Mouse (Mus musculus): ENCODE measurements around the gene Olfr1294. TPM values are rescaled to one million over a fixed set of nuclear protein-coding genes. Genes with fewer than 3 reads are reported as not detected.

Olfr1294 gene
- polyA plus RNA-seq (2014; fragmentation: Nextera tagmentation; extraction: Ambion mirVana): not detected in 2 replicates

DNA sequence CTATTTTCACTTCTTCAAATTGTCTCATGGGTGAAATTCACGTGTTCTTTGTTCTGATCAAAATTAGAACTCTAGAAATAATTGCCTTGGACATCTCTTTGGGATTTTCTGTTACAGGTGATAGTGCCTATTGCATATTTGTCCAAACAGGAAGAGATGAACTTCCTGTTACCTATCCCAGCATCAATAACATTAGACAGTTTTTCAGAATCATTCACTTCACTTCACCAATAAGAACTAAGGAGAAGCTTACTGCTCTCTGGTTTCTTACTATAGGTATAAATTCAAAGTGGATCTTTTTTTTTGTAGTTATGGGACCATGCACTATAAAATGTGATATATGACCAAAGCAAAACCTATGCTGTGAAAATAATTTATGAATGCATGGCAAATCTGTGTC is at the start of gene Olfr1294:
Gene Olfr1294, minus strand, starts transcription at position 101 of the 400 bp plus-strand sequence.
- 40% methylated on average over 1 of the region's 1 CpGs for WGBS
- no peak for ATAC-seq (ENCODE audit: insufficient number of reproducible peaks, insufficient read depth, low FRiP score, low read depth)

DNA sequence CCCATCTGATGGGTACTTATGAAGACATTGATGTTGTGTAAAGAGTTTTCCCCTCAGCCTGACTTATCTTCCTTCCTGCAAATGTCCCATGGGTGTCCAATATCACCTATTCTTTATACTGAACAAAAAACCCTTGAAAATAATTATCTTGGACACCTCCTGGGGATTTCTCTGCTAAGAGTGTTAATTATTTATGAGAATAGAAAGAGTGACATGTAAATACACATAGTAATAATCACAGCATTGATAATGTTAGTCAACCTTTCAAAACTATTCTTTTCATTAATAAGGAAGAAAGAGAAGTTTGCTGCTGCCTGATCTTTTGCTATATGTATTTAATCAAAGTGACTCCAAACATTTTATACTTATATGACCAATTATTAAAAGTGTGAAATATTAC is 29.5 kb upstream of the Olfr1294 start, which contains the start of gene Olfr1295:
Gene Olfr1295, minus strand, starts transcription at position 101 of the 400 bp plus-strand sequence.
- no peak within 1 kb of the TSS for H3K4me3 ChIP-seq (ENCODE audit: low read depth, low read length)
- ATAC-seq (ENCODE audit: insufficient number of reproducible peaks, insufficient read depth, low FRiP score, low read depth): no peak
- H3K4me1 ChIP-seq (ENCODE audit: control insufficient read depth, insufficient read depth, low read length): no peaks in the 10 kb centered on the region
- no peaks in the 10 kb centered on the region for H3K36me3 ChIP-seq (ENCODE audit: control insufficient read depth, insufficient read depth, low read length)
- no peak within 1 kb of the TSS for H3K27ac ChIP-seq (ENCODE audit: low read length)
- no peak within 1 kb of the TSS for H3K9ac ChIP-seq (replicated peaks; ENCODE audit: low read depth, low read length)
- no peaks in the 10 kb centered on the region for H3K9me3 ChIP-seq (ENCODE audit: control insufficient read depth, low read depth, low read length)
- no peaks in the 10 kb centered on the region for H3K27me3 ChIP-seq (ENCODE audit: control insufficient read depth, insufficient read depth, low read length)
- no peak within 1 kb of the TSS for H3K4me2 ChIP-seq (replicated peaks; ENCODE audit: low read depth, low read length)

More for the DNA sequence above, at the start of gene Olfr1294:
- Histone ChIP-seq H3K9ac (replicated peaks; ENCODE audit: low read depth, low read length) (no peak within 1 kb of the TSS), H3K9me3 (ENCODE audit: control insufficient read depth, low read depth, low read length) (no peaks in the 10 kb centered on the region), H3K27me3 (ENCODE audit: control insufficient read depth, insufficient read depth, low read length) (no peaks in the 10 kb centered on the region), H3K36me3 (ENCODE audit: control insufficient read depth, insufficient read depth, low read length) (no peaks in the 10 kb centered on the region), H3K4me1 (ENCODE audit: control insufficient read depth, insufficient read depth, low read length) (no peaks in the 10 kb centered on the region), H3K4me2 (replicated peaks; ENCODE audit: low read depth, low read length) (no peak within 1 kb of the TSS), H3K4me3 (ENCODE audit: low read depth, low read length) (no peak within 1 kb of the TSS), H3K27ac (ENCODE audit: low read length) (no peak within 1 kb of the TSS)

DNA sequence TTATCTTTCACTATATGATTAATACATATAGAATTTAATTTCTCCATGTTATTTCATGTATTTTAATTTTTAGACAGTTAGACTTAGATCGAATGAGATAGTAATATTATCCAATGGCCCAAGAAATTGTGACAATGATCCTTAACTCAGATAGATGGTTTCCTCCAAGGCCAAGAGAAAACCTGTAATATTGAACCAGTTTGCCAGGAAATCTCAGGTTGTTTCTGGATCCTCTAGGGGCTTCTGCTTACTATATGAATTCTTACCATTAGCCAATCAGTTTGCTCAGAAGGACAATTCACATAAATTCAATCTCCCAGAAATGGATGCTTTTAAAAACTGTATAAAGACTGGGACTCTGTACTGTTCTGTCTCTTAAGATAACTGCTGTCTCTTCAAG is 15.2 kb downstream of the Olfr1294 start, which contains the start of gene Olfr1293-ps:
Gene Olfr1293-ps, plus strand, starts transcription at position 301 of the 400 bp plus-strand sequence.
- no peaks in the 10 kb centered on the region for H3K27me3 ChIP-seq (ENCODE audit: control insufficient read depth, insufficient read depth, low read length)
- no peaks in the 10 kb centered on the region for H3K36me3 ChIP-seq (ENCODE audit: control insufficient read depth, insufficient read depth, low read length)

DNA sequence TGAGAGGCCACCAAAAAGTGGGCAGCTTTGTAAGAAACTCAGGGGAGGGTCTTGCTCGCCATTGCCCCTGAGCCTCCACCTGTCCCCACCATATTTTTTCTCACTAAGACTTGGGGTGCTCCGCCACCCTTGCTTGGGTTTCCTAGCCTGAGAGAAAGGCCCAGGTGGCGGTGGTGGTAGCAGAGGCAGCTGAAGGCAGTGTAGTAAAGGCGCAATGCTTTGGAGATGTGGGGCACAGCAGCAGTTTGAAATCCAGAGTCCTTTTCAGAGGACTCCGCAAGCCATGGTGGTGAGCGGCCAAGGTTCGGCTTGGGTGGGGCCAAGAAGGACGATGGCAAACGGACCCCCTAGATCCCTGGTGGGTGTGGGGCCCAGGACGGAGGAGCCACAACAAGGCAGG is 22.6 kb downstream of the Olfr1294 start:
- H3K36me3 ChIP-seq (ENCODE audit: control insufficient read depth, insufficient read depth, low read length): no peaks in the 10 kb centered on the region
- 88% methylated on average over 10 of the region's 10 CpGs for WGBS
- H3K4me3 ChIP-seq (ENCODE audit: low read depth, low read length): no peak overlapping the region
- no peaks in the 10 kb centered on the region for H3K4me1 ChIP-seq (ENCODE audit: control insufficient read depth, insufficient read depth, low read length)
- no peak overlapping the region for H3K4me2 ChIP-seq (replicated peaks; ENCODE audit: low read depth, low read length)
- no peak overlapping the region for H3K27ac ChIP-seq (ENCODE audit: low read length)
- H3K9me3 ChIP-seq (ENCODE audit: control insufficient read depth, low read depth, low read length): no peaks in the 10 kb centered on the region
- no peak overlapping the region for H3K9ac ChIP-seq (replicated peaks; ENCODE audit: low read depth, low read length)
- H3K27me3 ChIP-seq (ENCODE audit: control insufficient read depth, insufficient read depth, low read length): no peaks in the 10 kb centered on the region
- ATAC-seq (ENCODE audit: insufficient number of reproducible peaks, insufficient read depth, low FRiP score, low read depth): 0 out of 2 replicates have a peak, but pooled peaks have one; percentile 49

More for the DNA sequence above, 15.2 kb downstream of the Olfr1294 start, which contains the start of gene Olfr1293-ps:
- H3K9me3 ChIP-seq (ENCODE audit: control insufficient read depth, low read depth, low read length): no peaks in the 10 kb centered on the region
- no peak within 1 kb of the TSS for H3K4me3 ChIP-seq (ENCODE audit: low read depth, low read length)
- ATAC-seq (ENCODE audit: insufficient number of reproducible peaks, insufficient read depth, low FRiP score, low read depth): no peak
- no peak within 1 kb of the TSS for H3K9ac ChIP-seq (replicated peaks; ENCODE audit: low read depth, low read length)
- no peaks in the 10 kb centered on the region for H3K4me1 ChIP-seq (ENCODE audit: control insufficient read depth, insufficient read depth, low read length)
- 87% methylated on average over 1 of the region's 1 CpGs for WGBS
- H3K27ac ChIP-seq (ENCODE audit: low read length): no peak within 1 kb of the TSS
- H3K4me2 ChIP-seq (replicated peaks; ENCODE audit: low read depth, low read length): no peak within 1 kb of the TSS

DNA sequence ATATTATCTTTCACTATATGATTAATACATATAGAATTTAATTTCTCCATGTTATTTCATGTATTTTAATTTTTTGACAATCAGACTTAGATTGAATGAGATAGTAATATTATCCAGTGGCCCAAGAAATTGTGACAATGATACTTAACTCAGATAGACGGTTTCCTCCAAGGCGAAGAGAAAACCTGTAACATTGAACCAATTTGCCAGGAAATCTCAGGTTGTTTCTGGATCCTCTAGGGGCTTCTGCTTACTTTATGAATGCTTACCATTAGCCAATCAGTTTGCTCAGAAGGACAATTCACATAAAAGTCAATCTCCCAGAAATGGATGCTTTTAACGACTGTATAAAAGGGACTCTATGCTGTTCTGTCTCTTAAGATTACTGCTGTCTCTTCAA is 43.2 kb downstream of the Olfr1294 start, which contains the start of gene Olfr1291-ps1:
Gene Olfr1291-ps1, plus strand, starts transcription at position 301 of the 400 bp plus-strand sequence.
- 89% methylated on average over 3 of the region's 3 CpGs for WGBS

DNA sequence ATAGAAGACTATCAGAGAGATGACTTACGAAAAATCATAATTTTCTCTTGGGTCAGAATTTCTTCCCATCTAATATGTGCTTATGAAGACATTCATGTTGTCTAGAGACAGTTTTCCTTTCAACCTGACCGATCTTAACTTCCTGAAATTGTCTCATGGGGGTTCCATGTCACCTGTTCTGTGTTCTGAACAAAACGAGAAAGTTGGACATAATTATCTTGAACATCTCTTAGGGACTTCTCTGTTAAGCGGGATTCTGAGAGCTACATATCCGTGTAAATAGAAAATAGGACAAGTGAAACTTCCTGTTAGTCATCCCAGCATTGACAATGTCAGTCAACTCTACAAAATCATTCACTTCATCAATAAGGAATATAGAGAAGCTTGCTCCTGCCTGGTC is 46.4 kb downstream of the Olfr1294 start, which contains the start of gene Olfr1290:
Gene Olfr1290, minus strand, starts transcription at position 101 of the 400 bp plus-strand sequence.
- Histone ChIP-seq H3K27me3 (ENCODE audit: control insufficient read depth, insufficient read depth, low read length) (no peaks in the 10 kb centered on the region), H3K4me2 (replicated peaks; ENCODE audit: low read depth, low read length) (no peak within 1 kb of the TSS), H3K9me3 (ENCODE audit: control insufficient read depth, low read depth, low read length) (no peaks in the 10 kb centered on the region), H3K27ac (ENCODE audit: low read length) (no peak within 1 kb of the TSS), H3K4me3 (ENCODE audit: low read depth, low read length) (no peak within 1 kb of the TSS), H3K9ac (replicated peaks; ENCODE audit: low read depth, low read length) (no peak within 1 kb of the TSS), H3K36me3 (ENCODE audit: control insufficient read depth, insufficient read depth, low read length) (no peaks in the 10 kb centered on the region), H3K4me1 (ENCODE audit: control insufficient read depth, insufficient read depth, low read length) (no peaks in the 10 kb centered on the region)
- WGBS: 77% methylated on average over 5 of the region's 5 CpGs
- ATAC-seq (ENCODE audit: insufficient number of reproducible peaks, insufficient read depth, low FRiP score, low read depth): no peak

More for the DNA sequence above, 43.2 kb downstream of the Olfr1294 start, which contains the start of gene Olfr1291-ps1:
- no peaks in the 10 kb centered on the region for H3K27me3 ChIP-seq (ENCODE audit: control insufficient read depth, insufficient read depth, low read length)
- H3K4me1 ChIP-seq (ENCODE audit: control insufficient read depth, insufficient read depth, low read length): no peaks in the 10 kb centered on the region
- H3K27ac ChIP-seq (ENCODE audit: low read length): no peak within 1 kb of the TSS
- no peaks in the 10 kb centered on the region for H3K9me3 ChIP-seq (ENCODE audit: control insufficient read depth, low read depth, low read length)
- ATAC-seq (ENCODE audit: insufficient number of reproducible peaks, insufficient read depth, low FRiP score, low read depth): no peak
- no peak within 1 kb of the TSS for H3K9ac ChIP-seq (replicated peaks; ENCODE audit: low read depth, low read length)
- no peak within 1 kb of the TSS for H3K4me2 ChIP-seq (replicated peaks; ENCODE audit: low read depth, low read length)
- no peaks in the 10 kb centered on the region for H3K36me3 ChIP-seq (ENCODE audit: control insufficient read depth, insufficient read depth, low read length)
- H3K4me3 ChIP-seq (ENCODE audit: low read depth, low read length): no peak within 1 kb of the TSS

Other genes starting within 250 kb of the Olfr1294 start
- gene Olfr1279, start 239.7 kb downstream of the Olfr1294 start, polyA plus RNA-seq (2014; fragmentation: Nextera tagmentation; extraction: Ambion mirVana): not detected in 2 replicates
- gene Olfr1280, start 226.3 kb downstream of the Olfr1294 start, polyA plus RNA-seq (2014; fragmentation: Nextera tagmentation; extraction: Ambion mirVana): not detected in 2 replicates
- gene Olfr1281, start 213.8 kb downstream of the Olfr1294 start, polyA plus RNA-seq (2014; fragmentation: Nextera tagmentation; extraction: Ambion mirVana): not detected in 2 replicates
- not detected in 2 replicates for gene Olfr1282, start 204.2 kb downstream of the Olfr1294 start, polyA plus RNA-seq (2014; fragmentation: Nextera tagmentation; extraction: Ambion mirVana)
- gene Olfr1283, start 173.5 kb downstream of the Olfr1294 start, polyA plus RNA-seq (2014; fragmentation: Nextera tagmentation; extraction: Ambion mirVana): not detected in 2 replicates
- not detected in 2 replicates for gene Olfr1284, start 164.8 kb downstream of the Olfr1294 start, polyA plus RNA-seq (2014; fragmentation: Nextera tagmentation; extraction: Ambion mirVana)
- gene Olfr1286, start 117.2 kb downstream of the Olfr1294 start, polyA plus RNA-seq (2014; fragmentation: Nextera tagmentation; extraction: Ambion mirVana): not detected in 2 replicates
- not detected in 2 replicates for gene Olfr1287, start 91.1 kb downstream of the Olfr1294 start, polyA plus RNA-seq (2014; fragmentation: Nextera tagmentation; extraction: Ambion mirVana)
- not detected in 2 replicates for gene Olfr1288, start 66.2 kb downstream of the Olfr1294 start, polyA plus RNA-seq (2014; fragmentation: Nextera tagmentation; extraction: Ambion mirVana)
- gene Olfr1289, start 59.5 kb downstream of the Olfr1294 start, polyA plus RNA-seq (2014; fragmentation: Nextera tagmentation; extraction: Ambion mirVana): not detected in 2 replicates
- gene Olfr1290, start 46.5 kb downstream of the Olfr1294 start, polyA plus RNA-seq (2014; fragmentation: Nextera tagmentation; extraction: Ambion mirVana): not detected in 2 replicates
- gene Olfr1291-ps1, start 43.1 kb downstream of the Olfr1294 start, polyA plus RNA-seq (2014; fragmentation: Nextera tagmentation; extraction: Ambion mirVana): not detected in 2 replicates
- gene Olfr1293-ps, start 15.1 kb downstream of the Olfr1294 start, polyA plus RNA-seq (2014; fragmentation: Nextera tagmentation; extraction: Ambion mirVana): not detected in 2 replicates
- not detected in 2 replicates for gene Olfr1295, start 29.4 kb upstream of the Olfr1294 start, polyA plus RNA-seq (2014; fragmentation: Nextera tagmentation; extraction: Ambion mirVana)
- not detected in 2 replicates for gene Olfr1297, start 86.2 kb upstream of the Olfr1294 start, polyA plus RNA-seq (2014; fragmentation: Nextera tagmentation; extraction: Ambion mirVana)
- not detected in 2 replicates for gene Olfr1298, start 108.9 kb upstream of the Olfr1294 start, polyA plus RNA-seq (2014; fragmentation: Nextera tagmentation; extraction: Ambion mirVana)
- not detected in 2 replicates for gene Olfr1299, start 121.1 kb upstream of the Olfr1294 start, polyA plus RNA-seq (2014; fragmentation: Nextera tagmentation; extraction: Ambion mirVana)
- not detected in 2 replicates for gene Olfr1301, start 210.7 kb upstream of the Olfr1294 start, polyA plus RNA-seq (2014; fragmentation: Nextera tagmentation; extraction: Ambion mirVana)
- gene Olfr1302, start 237.1 kb upstream of the Olfr1294 start, polyA plus RNA-seq (2014; fragmentation: Nextera tagmentation; extraction: Ambion mirVana): not detected in 2 replicates

Data from stomach, embryonic 14.5 days (tissue).